Mouse (Mus musculus) heart, adult 18-20 months (tissue): ENCODE results near the gene Nectin4. TPM values are rescaled to one million over a fixed set of nuclear protein-coding genes. Genes with fewer than 3 reads are reported as not detected.

Experiments used
- DNase-seq, 2 experiments: peaks; one replicate each; pipeline ENCODE4 v3.0.0; 2021 to 2022; ENCODE audit warnings: mixed read lengths in 1 of 2
- total RNA-seq, 2 experiments: library from RNA; stranded (reverse); gene quantifications; 2 replicates each; pipeline ENCODE4 v1.2.3; 2021

Nectin4 gene
- total RNA-seq, 2 experiments from 2014 or later, result 0.15 to 0.18 TPM

GRCm38 (mm10) chr1:171412001-171412441, 42.1 kb downstream of the Nectin4 start:
- DNase-seq, result peak; percentile 52 to 67

- peak; percentile 39 to 47 for DNase-seq
Measured at GRCm38 (mm10) chr1:171412446-171412845, 42.5 kb downstream of the Nectin4 start.

GRCm38 (mm10) chr1:171413608-171414007, 43.7 kb downstream of the Nectin4 start:
- DNase-seq, result no peak

GRCm38 (mm10) chr1:171418660-171419059, 48.8 kb downstream of the Nectin4 start, which contains the start of gene Tstd1:
TSS of gene Tstd1 (plus strand) at chr1:171418872.
- DNase-seq, result no peak

GRCm38 (mm10) chr1:171419291-171419882, 49.5 kb downstream of the Nectin4 start:
- DNase-seq, result no peak

GRCm38 (mm10) chr1:171419905-171420304, 50.0 kb downstream of the Nectin4 start:
- no peak for DNase-seq

- no peak for DNase-seq
Measured at GRCm38 (mm10) chr1:171422504-171423095, 52.7 kb downstream of the Nectin4 start.

- no peak for DNase-seq
Measured at GRCm38 (mm10) chr1:171424638-171425037, 54.7 kb downstream of the Nectin4 start.

- DNase-seq, result peak; percentile 42 to 48
Measured at GRCm38 (mm10) chr1:171425126-171425525, 55.2 kb downstream of the Nectin4 start.

- DNase-seq, result no peak
Measured at GRCm38 (mm10) chr1:171432158-171432557, 62.3 kb downstream of the Nectin4 start.

GRCm38 (mm10) chr1:171435288-171435814, 65.5 kb downstream of the Nectin4 start:
- no peak for DNase-seq

- DNase-seq, result no peak
Measured at GRCm38 (mm10) chr1:171435974-171436373, 66.1 kb downstream of the Nectin4 start.

GRCm38 (mm10) chr1:171437264-171438013, 67.5 kb downstream of the Nectin4 start, which contains the start of gene F11r:
TSS of gene F11r (plus strand) at chr1:171437535.
- peak; percentile 89 to 90 for DNase-seq

Other genes starting within 250 kb of the Nectin4 start
- 1,000 to 10,000 TPM; 1,188 to 1,220 TPM for gene Sdhc, start 219.5 kb upstream of the Nectin4 start, total RNA-seq
- under 1 TPM; 0.55 to 0.75 TPM for gene Mpz, start 219.4 kb upstream of the Nectin4 start, total RNA-seq
- 100 to 1,000 TPM; 196 to 272 TPM for gene Pcp4l1, start 173.8 kb upstream of the Nectin4 start, total RNA-seq
- gene Nr1i3, start 156.1 kb upstream of the Nectin4 start, total RNA-seq, result not detected
- 10 to 100 TPM; 89.6 to 92.9 TPM for gene Tomm40l, start 147.6 kb upstream of the Nectin4 start, total RNA-seq
- 1 to 10 TPM; 2.0 to 2.7 TPM for gene Apoa2, start 145.0 kb upstream of the Nectin4 start, total RNA-seq
- 10 to 100 TPM; 10.2 to 13.4 TPM for gene Fcer1g, start 135.7 kb upstream of the Nectin4 start, total RNA-seq
- gene Adamts4, start 119.7 kb upstream of the Nectin4 start, total RNA-seq, result 1 to 10 TPM in 1 of 2 experiments, under 1 TPM in 1; 0.57 to 1.2 TPM
- gene Ndufs2, start 118.7 kb upstream of the Nectin4 start, total RNA-seq, result 1,000 to 10,000 TPM; 1,592 to 1,593 TPM
- 10 to 100 TPM; 18.7 to 19.6 TPM for gene B4galt3, start 99.8 kb upstream of the Nectin4 start, total RNA-seq
- 10 to 100 TPM; 13.1 to 13.6 TPM for gene Ppox, start 88.9 kb upstream of the Nectin4 start, total RNA-seq
- 10 to 100 TPM; 17.7 to 20.9 TPM for gene Usp21, start 82.1 kb upstream of the Nectin4 start, total RNA-seq
- 10 to 100 TPM; 90.4 to 91.6 TPM for gene Ufc1, start 75.1 kb upstream of the Nectin4 start, total RNA-seq
- gene Dedd, start 41.0 kb upstream of the Nectin4 start, total RNA-seq, result 10 to 100 TPM; 21.8 to 23.5 TPM
- 10 to 100 TPM; 26.4 to 28.8 TPM for gene Nit1, start 24.5 kb upstream of the Nectin4 start, total RNA-seq
- gene Pfdn2, start 24.4 kb upstream of the Nectin4 start, total RNA-seq, result 10 to 100 TPM; 84.8 to 94.3 TPM
- not detected for gene Klhdc9, start 9.3 kb upstream of the Nectin4 start, total RNA-seq
- 1 to 10 TPM; 2.7 to 5.0 TPM for gene Arhgap30, start 18.9 kb downstream of the Nectin4 start, total RNA-seq
- 10 to 100 TPM; 40.1 to 42.5 TPM for gene Usf1, start 41.2 kb downstream of the Nectin4 start, total RNA-seq
- 1 to 10 TPM in 1 of 2 experiments, not detected in 1; 1.6 TPM for gene Tstd1, start 48.8 kb downstream of the Nectin4 start, total RNA-seq
- gene F11r, start 67.4 kb downstream of the Nectin4 start, total RNA-seq, result 10 to 100 TPM; 33.3 to 34.1 TPM
- 1 to 10 TPM; 1.6 to 2.6 TPM for gene Alyref2, start 133.4 kb downstream of the Nectin4 start, total RNA-seq
- not detected for gene Itln1, start 165.2 kb downstream of the Nectin4 start, total RNA-seq
- gene Cd244a, start 189.1 kb downstream of the Nectin4 start, total RNA-seq, result under 1 TPM; 0.22 to 0.62 TPM
- 1 to 10 TPM in 1 of 2 experiments, under 1 TPM in 1; 0.47 to 2.4 TPM for gene Ly9, start 237.3 kb downstream of the Nectin4 start, total RNA-seq